Mouse (Mus musculus): ENCODE results near the gene Fryl.

DNA sequence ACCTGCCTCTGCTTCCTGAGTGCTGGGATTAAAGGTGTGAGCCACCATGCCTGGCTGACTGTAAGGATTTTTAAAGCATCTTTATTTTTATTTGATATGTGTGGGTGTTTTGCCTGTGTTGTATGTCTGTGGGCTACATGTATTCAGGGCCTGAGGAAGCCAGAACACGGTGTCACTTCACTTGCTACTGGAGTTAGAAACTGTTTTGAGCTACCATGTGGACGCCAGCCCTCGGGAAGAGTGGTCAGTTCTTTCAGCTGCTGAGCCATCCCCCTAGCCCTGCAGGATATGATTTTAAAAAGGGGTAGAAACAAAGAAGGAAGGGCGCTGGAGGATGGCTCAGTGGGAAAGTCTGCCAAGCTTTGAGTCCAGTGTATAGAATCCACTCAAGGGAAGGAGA is 39.5 kb upstream of the Fryl start:
- no peak for TF ChIP-seq CTCF (IDR thresholded peaks at IDR 0.05; ENCODE audit: control insufficient read depth, insufficient read depth, low read length)
- no peak for TF ChIP-seq POLR2A (IDR thresholded peaks at IDR 0.05; ENCODE audit: borderline replicate concordance, control insufficient read depth, low read depth, low read length)

Data from bone marrow, adult 2 months (tissue).